Mouse (Mus musculus): ENCODE results near the gene Serpinc1. TPM values are rescaled to one million over a fixed set of nuclear protein-coding genes. Genes with fewer than 3 reads are reported as not detected.
"Not testable (repeated sequence)": the region's sequence is repeated elsewhere in the genome, so short reads cannot be mapped to it uniquely, and the experiment has no call there.

Gene Serpinc1
- polyA plus RNA-seq, 1 experiment from 2014 or later = 1.7 TPM

DNA sequence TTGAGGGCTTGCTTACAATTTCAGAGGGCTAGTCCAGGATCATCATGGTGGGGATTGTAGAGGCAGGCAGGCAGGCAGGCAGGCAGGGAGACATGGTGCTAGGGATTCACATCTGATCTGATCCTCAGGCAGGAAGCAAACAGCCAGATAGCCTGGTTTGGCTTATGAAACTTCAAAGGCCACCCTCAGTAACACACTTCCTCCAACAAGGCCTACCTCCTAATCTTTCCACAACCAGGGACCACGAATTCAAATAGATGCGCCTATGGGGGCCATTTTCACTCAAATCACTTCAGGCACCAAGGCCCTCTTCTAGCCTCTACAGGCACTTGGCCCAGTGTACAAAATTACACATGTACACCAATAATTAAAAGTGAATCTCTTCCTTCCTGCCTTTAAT lies 48.8 kb downstream of the Serpinc1 start:
- Histone ChIP-seq H3K9ac (replicated peaks; ENCODE audit: low read depth) (no peak overlapping the region), H3K4me1 (ENCODE audit: insufficient read depth, low read depth, low read length) (no peaks in the 10 kb centered on the region), H3K9me3 (ENCODE audit: low read length) (no peaks in the 10 kb centered on the region), H3K4me3 (ENCODE audit: low read depth, low read length) (no peak overlapping the region), H3K27ac (ENCODE audit: low read length) (no peak overlapping the region), H3K4me2 (replicated peaks; ENCODE audit: low read depth, low read length) (no peak overlapping the region), H3K36me3 (ENCODE audit: insufficient read depth, low read length) (no peaks in the 10 kb centered on the region), H3K27me3 (replicated peaks; ENCODE audit: insufficient read depth, low read length) (no peaks in the 10 kb centered on the region)
- no peak for TF ChIP-seq EP300 (IDR thresholded peaks at IDR 0.05)
- no peak for TF ChIP-seq CTCF (IDR thresholded peaks at IDR 0.05)
- WGBS = 59% methylated on average over 2 of the region's 2 CpGs
- ATAC-seq (no peak), DNase-seq (ENCODE audit: low spot score) (no peak)

DNA sequence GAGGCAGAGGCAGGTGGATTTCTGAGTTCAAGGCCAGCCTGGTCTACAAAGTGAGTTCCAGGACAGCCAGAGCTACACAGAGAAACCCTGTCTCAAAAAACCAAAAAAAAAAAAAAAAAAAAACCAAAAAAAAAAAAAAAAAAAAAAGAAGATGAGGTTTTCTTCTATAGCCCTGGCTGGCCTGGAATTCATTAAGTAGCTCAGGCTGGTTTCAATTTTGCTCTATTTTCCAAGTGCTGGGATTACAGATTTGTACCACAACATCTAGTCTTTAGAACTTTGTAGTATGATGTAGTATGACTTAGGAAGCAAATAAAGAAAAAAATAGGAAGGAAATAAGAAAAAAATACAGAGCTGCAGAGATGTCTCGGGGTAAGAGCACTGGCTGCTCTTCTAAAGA lies 50.0 kb downstream of the Serpinc1 start:
- not testable (repeated sequence) for H3K27me3 ChIP-seq (replicated peaks; ENCODE audit: insufficient read depth, low read length); H3K36me3 ChIP-seq (ENCODE audit: insufficient read depth, low read length); H3K4me2 ChIP-seq (replicated peaks; ENCODE audit: low read depth, low read length); H3K4me3 ChIP-seq (ENCODE audit: low read depth, low read length); H3K9me3 ChIP-seq (ENCODE audit: low read length); H3K4me1 ChIP-seq (ENCODE audit: insufficient read depth, low read depth, low read length); ATAC-seq; H3K9ac ChIP-seq (replicated peaks; ENCODE audit: low read depth); H3K27ac ChIP-seq (ENCODE audit: low read length); DNase-seq (ENCODE audit: low spot score)
- WGBS = 89% methylated on average over 1 of the region's 1 CpGs

DNA sequence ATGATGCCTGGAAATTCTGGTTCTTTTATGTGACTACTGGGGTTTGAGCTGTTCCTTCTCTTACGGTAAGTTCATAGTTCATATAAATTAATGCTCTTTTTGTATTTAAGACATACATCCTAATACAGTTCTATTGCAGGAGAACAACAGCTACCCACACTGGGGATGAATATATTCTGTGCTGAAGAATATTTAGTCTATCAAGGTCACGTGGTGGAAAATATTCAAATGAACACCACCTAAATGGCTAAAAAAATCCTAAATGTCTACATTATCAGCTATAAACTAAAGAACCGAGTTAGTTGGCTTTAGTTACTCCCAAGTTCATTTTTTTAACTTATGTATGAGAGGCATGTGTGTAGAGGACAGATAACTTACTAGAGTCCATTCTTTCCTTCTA lies 51.7 kb downstream of the Serpinc1 start:
- Histone ChIP-seq H3K27me3 (replicated peaks; ENCODE audit: insufficient read depth, low read length) (no peaks in the 10 kb centered on the region), H3K27ac (ENCODE audit: low read length) (no peak overlapping the region), H3K4me2 (replicated peaks; ENCODE audit: low read depth, low read length) (no peak overlapping the region), H3K9me3 (ENCODE audit: low read length) (no peaks in the 10 kb centered on the region), H3K4me1 (ENCODE audit: insufficient read depth, low read depth, low read length) (peaks cover 3% of the 10 kb centered on the region; the same call in 1 of the 2 replicates), H3K36me3 (ENCODE audit: insufficient read depth, low read length) (no peaks in the 10 kb centered on the region), H3K4me3 (ENCODE audit: low read depth, low read length) (no peak overlapping the region), H3K9ac (replicated peaks; ENCODE audit: low read depth) (no peak overlapping the region)
- WGBS = 90% methylated on average over 3 of the region's 3 CpGs
- ATAC-seq (no peak), DNase-seq (ENCODE audit: low spot score) (no peak)
- no peak for TF ChIP-seq CTCF (IDR thresholded peaks at IDR 0.05)

DNA sequence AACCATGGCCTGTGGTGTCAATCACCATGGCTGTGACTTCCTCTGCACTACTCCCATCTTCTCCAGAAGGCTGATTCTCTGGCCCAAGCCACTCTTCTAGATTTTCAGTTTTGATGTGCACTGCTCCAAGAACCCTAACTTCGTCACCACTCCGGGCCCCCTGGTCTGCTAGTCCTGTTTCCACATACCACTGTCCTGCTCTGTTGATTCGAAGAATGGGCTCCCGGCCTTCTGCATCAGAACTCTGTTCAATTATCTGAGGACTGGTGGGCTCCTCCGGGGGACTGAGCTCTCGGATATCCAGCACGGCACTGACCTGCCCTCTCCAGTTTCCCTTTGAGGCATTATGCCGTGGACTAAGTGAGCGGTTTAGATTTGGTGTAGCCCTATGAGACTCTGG lies 53.5 kb downstream of the Serpinc1 start:
- no peak for ATAC-seq
- no peak for DNase-seq (ENCODE audit: low spot score)
- WGBS = 91% methylated on average over 9 of the region's 9 CpGs
- Histone ChIP-seq H3K27me3 (replicated peaks; ENCODE audit: insufficient read depth, low read length) (no peaks in the 10 kb centered on the region), H3K4me1 (ENCODE audit: insufficient read depth, low read depth, low read length) (peaks cover 12% of the 10 kb centered on the region; the same call in 1 of the 2 replicates), H3K36me3 (ENCODE audit: insufficient read depth, low read length) (0 out of 2 replicates have a peak, but pooled peaks cover under 1% of the 10 kb centered on the region), H3K9ac (replicated peaks; ENCODE audit: low read depth) (no peak overlapping the region), H3K4me3 (ENCODE audit: low read depth, low read length) (no peak overlapping the region), H3K9me3 (ENCODE audit: low read length) (no peaks in the 10 kb centered on the region), H3K27ac (ENCODE audit: low read length) (no peak overlapping the region), H3K4me2 (replicated peaks; ENCODE audit: low read depth, low read length) (no peak overlapping the region)
- TF ChIP-seq CTCF (IDR thresholded peaks at IDR 0.05) (no peak), EP300 (IDR thresholded peaks at IDR 0.05) (no peak)

DNA sequence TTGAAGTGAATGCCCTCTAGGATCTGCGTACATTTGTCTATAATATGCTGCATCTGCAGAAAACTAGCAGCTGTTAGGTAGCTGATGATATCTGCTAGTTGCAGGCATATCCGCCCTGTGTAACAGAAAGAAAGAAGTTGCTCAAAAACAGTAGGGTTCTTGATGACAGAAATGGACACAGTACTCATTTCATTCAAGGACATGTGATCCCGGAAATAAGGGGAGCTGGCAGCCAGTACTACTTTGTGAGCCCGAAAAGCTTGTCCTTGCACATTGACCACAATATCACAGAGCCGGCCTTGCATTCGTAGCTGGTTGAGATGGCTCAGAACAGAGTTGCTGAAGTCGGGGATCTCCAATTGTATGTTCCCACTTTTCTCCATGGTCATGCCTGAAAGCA lies 54.0 kb downstream of the Serpinc1 start:
- H3K36me3 ChIP-seq (ENCODE audit: insufficient read depth, low read length) = 0 out of 2 replicates have a peak, but pooled peaks cover 3% of the 10 kb centered on the region
- H3K4me1 ChIP-seq (ENCODE audit: insufficient read depth, low read depth, low read length) = peaks cover 12% of the 10 kb centered on the region; the same call in 1 of the 2 replicates
- H3K27me3 ChIP-seq (replicated peaks; ENCODE audit: insufficient read depth, low read length) = no peaks in the 10 kb centered on the region
- H3K4me3 ChIP-seq (ENCODE audit: low read depth, low read length) = no peak overlapping the region
- TF ChIP-seq CTCF (IDR thresholded peaks at IDR 0.05) (no peak), EP300 (IDR thresholded peaks at IDR 0.05) (no peak)
- no peak for ATAC-seq
- no peaks in the 10 kb centered on the region for H3K9me3 ChIP-seq (ENCODE audit: low read length)
- no peak for DNase-seq (ENCODE audit: low spot score)
- H3K9ac ChIP-seq (replicated peaks; ENCODE audit: low read depth) = no peak overlapping the region
- 91% methylated on average over 7 of the region's 7 CpGs for WGBS
- H3K4me2 ChIP-seq (replicated peaks; ENCODE audit: low read depth, low read length) = no peak overlapping the region
- H3K27ac ChIP-seq (ENCODE audit: low read length) = no peak overlapping the region

DNA sequence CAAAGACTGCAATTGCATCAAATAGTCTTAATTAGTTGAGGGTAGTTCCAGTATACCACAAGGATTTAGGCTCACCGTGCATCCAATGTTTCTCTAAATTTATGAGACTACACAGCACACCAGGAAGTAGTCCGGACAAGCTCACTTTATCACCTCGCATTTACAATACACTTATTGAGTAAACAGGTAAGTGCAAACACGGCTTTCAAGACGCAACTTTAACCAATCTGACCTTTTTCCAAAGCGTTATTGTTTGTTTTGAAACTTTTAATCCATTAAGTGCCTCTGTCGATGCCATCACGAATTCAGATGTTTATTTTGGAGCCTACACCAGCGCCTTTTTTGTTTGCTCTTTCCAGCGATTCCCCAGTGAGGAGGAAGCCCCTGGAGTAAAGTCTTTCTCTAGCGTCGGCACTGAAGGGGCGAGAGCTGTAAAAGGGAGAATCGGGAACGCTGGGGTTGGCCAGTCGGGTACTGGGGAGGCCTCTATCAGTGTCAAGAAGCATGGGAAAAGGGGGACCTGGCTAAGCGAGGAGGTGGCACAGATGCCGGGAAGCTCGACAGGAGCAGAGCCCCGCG lies 55.6 kb downstream of the Serpinc1 start:
- no peaks in the 10 kb centered on the region for H3K9me3 ChIP-seq (ENCODE audit: low read length)
- H3K4me2 ChIP-seq (replicated peaks; ENCODE audit: low read depth, low read length) = peak overlapping the region; percentile 63
- H3K27me3 ChIP-seq (replicated peaks; ENCODE audit: insufficient read depth, low read length) = no peaks in the 10 kb centered on the region
- DNase-seq (ENCODE audit: low spot score) = no peak
- WGBS = 1% methylated on average over 21 of the region's 21 CpGs
- H3K4me3 ChIP-seq (ENCODE audit: low read depth, low read length) = peak overlapping the region; percentile 74
- peaks cover 6% of the 10 kb centered on the region; the same call in 1 of the 2 replicates for H3K36me3 ChIP-seq (ENCODE audit: insufficient read depth, low read length)
- ATAC-seq = no peak
- peak overlapping the region; percentile 78 for H3K9ac ChIP-seq (replicated peaks; ENCODE audit: low read depth)
- H3K27ac ChIP-seq (ENCODE audit: low read length) = peak overlapping the region; percentile 90
- TF ChIP-seq EP300 (IDR thresholded peaks at IDR 0.05) (no peak), CTCF (IDR thresholded peaks at IDR 0.05) (no peak)
- peaks cover 12% of the 10 kb centered on the region; the same call in 1 of the 2 replicates for H3K4me1 ChIP-seq (ENCODE audit: insufficient read depth, low read depth, low read length)

Data from lung, postnatal 0 days (tissue).